Mouse (Mus musculus) ovary, adult 18-20 months (tissue): ENCODE results near the gene Zfyve27.

Experiments used
- DNase-seq: peaks from one replicate; pipeline ENCODE4 v3.0.0; 2022; ENCODE audit warnings: low spot score, mixed read lengths

The Zfyve27 gene

DNA sequence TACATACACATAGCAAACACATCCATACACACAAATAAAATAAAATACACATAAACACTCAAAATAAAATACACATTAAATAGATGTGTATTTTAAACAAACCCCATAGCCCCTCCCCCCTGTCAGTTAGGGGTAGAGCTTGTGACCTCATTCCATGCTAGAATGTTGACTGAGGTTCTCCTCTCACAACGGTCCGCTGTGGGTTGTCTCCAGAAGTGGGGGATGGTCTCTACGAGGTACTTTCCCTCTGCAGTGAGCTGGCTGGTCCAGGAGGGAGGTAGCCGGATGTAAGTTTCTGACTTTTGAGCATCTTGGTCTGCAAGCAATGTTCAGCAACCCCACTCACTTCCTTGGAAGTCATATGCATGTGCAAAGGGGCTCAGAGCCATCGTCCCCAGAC, at the start of gene Zfyve27:
Gene Zfyve27, plus strand, starts transcription at position 188 of the 400 bp plus-strand sequence.
- DNase-seq: no peak

DNA sequence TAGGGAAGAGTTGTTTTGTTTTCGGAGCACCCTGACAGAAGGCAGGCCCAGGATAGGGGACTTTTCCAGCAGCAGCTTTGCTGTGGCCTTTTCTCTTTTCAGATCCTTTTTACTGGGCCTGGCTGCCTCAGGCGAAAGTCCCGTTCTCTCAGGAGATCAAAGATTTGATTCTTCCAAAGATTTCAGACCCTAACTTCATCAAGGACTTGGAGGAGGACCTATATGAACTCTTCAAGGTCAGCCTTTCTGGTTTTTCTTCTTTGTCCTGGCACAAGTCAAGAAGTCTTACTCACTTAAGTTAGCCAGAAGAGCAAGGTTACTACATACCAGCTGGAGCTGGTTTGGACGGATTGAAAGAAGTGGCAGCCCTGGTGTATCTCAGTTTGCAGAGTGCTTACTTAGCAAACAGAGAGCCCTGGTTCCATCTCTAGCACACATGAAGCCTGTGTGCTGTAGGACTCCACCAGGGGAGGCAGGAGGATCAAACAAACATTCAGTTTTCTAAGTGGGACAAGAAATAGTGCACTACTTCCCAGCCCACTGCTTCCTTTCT, 47.9 kb upstream of the Zfyve27 start:
- DNase-seq: no peak

DNA sequence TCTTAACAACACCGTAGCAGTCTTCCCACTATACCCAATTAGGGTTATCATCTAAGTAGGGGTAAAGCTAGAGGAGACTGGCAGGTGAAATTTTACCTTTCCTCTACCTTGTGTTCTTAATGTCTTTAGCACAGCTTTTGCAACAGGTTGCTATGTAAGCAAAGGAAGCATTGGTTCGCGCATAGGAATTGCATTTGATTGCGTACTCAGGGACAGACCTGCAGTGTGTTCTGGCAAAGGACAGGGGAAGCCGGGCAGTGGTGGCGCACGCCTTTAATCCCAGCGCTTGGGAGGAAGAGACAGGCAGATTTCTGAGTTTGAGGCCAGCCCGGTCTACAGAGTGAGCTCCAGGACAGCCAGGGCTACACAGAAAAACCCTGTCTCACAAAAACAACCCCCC, 45.6 kb upstream of the Zfyve27 start:
- no peak for DNase-seq

DNA sequence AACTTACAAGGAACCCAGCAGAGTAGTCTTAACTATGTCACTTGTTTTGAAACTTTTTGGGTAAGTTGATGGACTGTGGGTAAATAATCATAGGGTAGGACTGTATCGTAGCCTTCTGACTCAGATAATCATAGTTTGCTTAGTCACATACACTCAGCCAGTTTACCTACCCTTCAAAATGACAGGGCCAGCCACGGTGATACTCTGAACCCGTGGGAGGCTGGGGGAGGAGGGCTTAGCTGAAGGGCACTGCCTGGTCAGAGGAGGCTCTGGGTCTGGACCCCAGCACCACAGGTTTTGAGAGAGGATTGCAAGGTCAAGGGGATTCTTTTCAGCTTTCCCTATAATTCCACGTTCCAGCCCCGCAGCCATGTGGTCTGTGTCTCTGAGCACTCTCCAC, 45.2 kb upstream of the Zfyve27 start:
- DNase-seq: no peak

DNA sequence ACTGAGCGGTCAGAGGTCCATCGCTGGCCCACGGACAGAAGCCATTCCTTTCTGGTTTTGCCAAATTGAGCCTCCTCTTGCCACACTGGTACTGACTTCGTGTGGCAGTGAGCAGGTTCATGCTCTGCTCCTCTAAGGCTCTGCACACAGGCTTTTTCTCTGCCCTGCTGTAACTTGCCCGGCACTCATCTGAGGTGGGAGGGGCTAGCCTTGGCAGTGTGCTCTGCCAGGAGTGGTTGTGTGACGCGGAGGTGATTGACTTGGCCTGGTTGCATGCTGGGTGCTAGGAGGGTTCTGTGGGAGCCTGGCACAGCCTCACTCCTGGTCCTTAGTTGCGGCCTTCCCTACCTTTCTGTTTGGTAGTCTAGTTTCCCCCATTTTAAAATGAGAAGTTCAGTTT, 43.3 kb upstream of the Zfyve27 start:
- DNase-seq: no peak

DNA sequence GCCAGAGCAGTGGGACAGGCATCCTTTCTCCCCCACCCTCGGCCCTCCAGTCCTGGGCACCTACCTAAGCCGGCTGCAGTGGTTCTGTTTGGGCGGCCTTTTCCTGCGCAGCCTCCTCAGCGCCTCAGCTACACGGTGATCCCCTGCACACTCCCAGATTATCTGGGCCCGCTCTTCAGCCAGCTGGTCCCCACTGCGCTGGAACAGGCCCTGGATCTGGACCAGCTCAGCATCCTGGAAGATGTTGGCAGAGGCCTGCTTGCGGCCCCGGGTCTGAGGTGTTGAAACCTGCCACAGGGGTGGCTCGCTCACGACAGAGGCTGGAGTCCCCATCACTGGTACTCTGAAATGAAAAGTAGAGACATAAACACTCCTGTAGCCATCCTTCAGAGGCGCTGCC, 39.1 kb upstream of the Zfyve27 start:
- no peak for DNase-seq

DNA sequence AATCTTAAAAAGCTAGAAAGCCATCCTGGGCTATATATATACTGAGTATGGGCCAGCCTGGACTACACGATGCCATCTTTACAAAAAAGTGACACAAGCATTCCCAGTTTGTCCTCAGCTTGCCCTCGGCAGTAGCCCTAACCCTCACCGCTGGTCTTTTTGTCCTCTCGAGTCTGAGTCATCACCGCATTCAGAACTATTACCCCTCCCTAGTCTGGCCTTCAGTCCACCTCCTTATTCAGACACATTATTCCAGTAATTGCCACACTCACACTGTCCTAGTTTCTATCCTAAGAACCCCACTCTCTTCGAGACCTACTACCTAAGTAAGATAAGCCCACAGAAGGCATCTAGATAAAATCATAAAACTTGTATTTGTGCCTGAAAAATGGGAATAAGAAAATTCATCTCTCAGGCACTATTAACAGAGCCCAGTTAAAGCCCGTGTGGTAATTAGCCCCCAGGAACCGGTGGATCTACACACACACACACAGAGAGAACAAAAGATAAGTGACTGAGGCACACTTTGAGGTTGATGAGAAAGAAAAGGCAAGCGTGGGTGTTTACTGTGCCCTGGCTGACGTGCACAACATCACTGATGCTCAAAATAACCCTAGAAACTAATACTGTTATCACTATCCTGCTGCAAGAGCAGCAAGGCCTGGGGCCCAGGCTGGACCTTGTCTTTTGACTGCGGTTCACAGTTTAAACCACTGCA, 38.1 kb upstream of the Zfyve27 start:
- no peak for DNase-seq

DNA sequence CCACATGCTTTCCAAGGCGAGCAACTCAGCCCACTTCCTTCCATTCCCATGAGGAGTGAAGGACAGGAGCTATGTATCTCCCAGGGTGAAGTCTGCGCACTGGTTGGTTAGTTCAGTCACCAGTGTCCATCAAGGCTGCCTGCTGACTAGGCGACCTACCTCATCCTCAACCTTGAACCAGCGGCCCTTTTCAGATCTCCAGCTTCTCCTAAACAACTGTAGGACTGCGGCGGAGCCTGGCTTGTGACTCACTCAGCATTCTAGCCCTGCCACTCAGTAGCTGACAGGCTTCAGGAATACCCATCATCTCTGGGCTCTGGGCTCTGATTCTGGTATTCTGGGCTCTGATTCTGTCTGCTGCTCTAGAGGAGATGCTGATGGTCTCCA, 37.5 kb upstream of the Zfyve27 start:
- DNase-seq: no peak

DNA sequence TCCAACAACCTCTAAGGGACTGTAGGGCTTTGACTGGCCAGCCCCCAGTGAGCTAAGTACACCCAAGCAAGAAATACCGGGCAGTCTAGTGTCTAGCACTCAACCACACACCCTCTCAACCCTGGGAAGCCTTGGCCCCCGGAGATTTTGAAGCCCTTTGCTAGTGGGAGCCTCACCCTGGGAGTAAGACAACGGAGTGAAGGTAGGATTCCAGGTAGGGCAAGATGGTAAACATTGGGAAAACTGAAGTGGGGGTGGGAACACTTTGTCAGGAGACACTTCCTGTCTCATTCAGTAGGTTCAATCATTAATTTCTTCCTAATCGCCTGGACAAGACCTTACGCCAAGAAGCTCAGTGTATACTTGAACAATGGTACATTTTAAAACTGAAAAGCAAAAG, 36.7 kb upstream of the Zfyve27 start:
- DNase-seq: no peak

DNA sequence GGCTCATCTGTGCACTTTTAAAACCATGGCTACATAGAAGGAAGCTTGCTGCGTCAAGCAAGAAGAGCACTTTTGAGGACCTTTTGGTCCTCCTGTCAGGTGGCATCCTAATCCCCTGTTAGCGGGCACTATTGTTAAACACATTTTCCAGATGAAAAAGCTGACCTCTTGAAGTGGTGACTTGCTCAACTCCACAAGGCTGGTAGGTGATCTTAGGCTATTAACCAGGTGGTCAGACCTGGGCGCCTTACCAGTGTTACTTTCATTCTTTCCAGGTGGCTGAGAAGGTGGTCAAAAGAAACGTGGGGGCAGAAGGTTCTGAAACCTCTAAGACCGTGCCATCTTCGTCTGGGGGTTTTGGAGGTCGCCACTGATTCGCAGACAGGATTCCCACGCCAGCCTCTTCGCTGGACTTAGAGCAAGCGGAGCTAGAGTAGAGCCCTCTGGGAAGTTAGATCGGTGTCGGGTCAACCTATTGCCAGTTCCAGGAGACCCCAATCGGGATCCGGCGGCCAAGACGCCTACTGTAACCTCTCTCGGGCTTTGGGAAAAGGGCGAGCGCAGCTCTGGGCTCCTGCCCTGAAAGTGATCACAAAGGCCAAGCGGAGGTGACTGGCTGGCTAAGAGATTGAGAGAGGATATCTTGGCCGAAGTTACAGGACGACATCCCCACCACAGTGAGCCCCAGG, 35.6 kb upstream of the Zfyve27 start:
- no peak for DNase-seq

DNA sequence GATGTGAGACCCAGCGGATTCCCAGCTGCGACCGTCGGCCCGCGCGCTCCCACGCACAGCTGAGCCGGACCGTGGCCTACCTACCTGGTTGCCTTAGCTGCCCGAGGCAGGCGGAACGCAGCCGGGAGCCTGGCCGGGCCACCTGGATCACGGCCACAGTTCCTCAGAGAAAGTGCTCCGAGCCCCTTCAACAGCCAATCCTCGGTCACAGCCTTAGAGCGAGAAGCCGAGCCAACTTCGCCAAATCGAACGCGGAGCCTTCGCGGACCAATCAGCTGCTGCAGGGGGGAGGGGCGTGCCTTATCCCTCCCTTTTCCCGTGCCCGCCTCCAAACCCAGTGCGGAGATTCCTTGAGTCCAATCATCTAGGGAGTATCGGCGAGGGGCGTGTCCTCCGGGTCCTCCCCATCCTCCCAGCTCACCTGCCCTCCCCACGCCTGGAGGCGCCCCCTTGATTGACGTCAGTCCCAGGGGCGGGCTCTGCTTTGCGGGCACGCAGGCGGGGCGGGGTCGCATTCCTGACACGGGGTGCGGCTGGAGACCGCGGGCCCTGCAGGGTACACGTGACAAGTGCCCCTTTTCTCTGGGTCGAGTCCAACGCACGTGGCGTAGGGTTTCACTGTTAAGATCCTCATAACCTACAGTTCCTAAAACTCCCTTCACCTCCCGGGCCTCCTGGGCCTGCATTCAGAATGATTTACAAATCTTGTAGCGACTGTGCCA, 34.8 kb upstream of the Zfyve27 start, which contains the start of gene Avpi1:
Gene Avpi1, minus strand, starts transcription at position 273 of the 722 bp plus-strand sequence.
- DNase-seq: peak; percentile 99

DNA sequence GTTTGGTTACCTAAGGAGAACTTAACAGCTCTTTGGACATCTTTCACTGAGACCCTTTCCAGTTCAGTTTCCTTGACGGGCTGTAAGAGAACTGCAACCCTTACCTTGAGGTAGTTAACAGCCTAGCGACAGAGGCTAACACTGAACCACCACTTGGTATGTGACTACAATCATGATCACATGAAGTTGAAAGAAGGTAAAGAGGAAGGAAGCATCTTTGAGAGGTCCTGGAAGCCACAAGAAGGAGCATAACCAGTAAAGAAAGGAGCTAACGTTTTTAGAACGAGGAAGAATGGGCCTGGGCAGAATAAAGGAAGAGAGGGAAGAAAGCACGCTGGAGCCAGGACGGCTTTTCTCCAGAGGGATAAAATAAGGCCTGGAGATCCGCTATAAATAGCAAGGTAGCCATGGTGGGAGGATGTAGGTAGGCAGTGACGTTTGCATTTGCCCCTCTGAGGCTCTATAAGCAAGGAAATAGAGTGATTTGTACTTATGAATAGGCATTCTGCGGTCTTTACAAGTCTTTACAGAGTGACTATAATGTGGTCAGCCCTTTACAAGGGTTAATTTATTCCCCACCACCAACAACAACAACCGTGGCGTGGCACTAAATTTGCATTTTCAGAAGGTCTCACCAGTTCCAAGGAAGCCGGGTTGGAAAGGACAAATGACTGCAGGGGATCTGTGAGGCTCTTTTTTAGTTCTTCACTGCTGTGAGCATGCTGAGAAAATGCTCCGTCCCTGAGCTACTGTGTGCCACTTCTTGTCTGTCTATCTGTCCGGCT, 34.0 kb upstream of the Zfyve27 start:
- no peak for DNase-seq

DNA sequence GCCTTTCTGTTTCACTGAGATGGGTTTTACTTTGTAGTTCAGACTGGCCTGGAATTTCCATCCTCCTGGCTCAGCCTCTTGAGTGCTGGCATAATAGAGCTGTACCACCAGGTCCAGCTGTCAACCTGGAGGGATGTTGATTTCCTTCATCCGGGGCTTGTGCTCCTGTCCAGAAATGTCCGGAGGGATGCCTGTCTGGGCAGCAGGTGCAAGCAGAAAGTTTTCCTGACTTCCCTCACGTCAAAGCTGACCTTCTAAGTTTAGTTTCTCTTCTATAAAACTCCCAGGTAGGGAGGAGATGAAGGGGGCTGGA, 33.5 kb upstream of the Zfyve27 start:
- DNase-seq: no peak

DNA sequence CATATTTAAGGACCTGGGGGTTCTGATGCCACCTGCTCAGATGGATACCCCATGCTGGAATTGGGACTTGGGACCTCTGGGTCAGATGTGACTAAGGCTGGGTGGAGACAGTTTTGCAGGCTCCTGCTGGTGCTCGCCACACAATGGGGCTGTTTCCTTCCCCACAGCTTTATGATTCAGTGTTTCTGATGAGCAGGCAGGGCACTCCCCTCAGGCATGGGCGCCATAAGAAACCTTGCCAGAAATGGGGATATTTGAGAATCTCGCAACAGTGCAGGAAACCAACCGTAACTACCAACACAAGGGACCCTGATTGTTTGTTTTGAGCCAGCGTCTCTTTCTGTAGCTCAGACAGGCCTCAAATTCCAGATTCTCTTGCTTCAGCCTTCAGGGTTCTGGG, 32.6 kb upstream of the Zfyve27 start:
- DNase-seq: no peak

DNA sequence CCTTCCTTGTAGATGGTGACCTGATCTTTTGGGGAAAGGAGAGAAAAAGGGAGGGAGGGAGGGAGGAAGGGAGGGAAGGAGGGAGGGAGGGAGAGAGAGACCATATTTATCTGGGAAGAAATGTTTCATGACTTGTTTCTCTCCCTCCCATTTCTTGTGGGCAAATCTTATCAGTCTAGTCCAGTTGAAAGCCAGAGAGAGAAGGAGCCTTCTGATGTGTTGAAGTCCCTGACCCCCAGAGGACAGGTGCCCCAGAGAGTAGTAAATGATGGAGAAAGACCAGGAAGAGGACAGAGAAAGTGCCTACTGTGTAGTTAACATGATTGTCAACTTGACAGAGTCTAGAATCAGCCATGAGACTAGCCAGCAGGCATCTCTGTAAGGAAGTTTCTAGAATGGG, 28.7 kb upstream of the Zfyve27 start:
- no peak for DNase-seq

DNA sequence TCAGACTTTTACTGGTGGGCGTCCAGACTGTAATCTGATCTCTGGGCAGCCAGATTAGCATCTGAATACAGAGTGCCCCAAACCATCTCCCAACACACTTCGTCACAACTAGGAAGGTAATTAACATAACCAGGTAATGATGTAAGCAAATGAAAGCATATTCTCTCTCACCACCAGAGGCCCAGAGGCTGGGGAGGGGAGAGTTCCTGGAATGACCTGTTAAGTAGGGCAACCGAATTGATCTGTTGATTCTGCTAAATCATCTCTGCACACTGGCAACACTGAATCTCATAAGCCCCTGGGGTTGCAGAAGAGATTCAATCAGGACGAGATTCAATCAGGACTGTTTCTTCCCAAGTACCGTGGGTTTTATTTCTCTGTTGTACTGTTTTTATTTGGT, 27.6 kb upstream of the Zfyve27 start:
- DNase-seq: no peak

DNA sequence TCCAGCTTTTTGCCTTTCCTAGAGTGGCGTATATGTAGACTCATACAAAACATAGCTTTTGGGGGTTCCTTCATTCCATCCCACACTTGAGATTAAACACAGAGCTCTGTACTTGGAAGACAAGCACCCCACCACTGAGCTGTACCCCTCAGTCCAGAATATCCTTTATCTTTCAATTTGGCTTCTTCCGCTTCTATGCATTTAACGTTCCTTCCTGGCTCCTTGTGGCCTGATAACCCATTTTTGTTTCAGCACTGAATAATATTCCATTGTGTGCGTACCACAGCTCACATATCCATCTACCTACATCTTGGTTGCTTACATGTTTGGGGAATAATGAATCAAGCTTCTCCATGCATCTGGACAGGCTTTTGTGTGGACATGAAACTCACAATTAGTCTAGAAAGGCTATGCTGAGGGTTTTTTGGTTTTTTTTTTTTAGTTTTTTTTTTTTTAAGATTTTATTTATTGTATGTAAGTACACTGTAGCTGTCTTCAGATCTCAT, 26.5 kb upstream of the Zfyve27 start:
- no peak for DNase-seq

DNA sequence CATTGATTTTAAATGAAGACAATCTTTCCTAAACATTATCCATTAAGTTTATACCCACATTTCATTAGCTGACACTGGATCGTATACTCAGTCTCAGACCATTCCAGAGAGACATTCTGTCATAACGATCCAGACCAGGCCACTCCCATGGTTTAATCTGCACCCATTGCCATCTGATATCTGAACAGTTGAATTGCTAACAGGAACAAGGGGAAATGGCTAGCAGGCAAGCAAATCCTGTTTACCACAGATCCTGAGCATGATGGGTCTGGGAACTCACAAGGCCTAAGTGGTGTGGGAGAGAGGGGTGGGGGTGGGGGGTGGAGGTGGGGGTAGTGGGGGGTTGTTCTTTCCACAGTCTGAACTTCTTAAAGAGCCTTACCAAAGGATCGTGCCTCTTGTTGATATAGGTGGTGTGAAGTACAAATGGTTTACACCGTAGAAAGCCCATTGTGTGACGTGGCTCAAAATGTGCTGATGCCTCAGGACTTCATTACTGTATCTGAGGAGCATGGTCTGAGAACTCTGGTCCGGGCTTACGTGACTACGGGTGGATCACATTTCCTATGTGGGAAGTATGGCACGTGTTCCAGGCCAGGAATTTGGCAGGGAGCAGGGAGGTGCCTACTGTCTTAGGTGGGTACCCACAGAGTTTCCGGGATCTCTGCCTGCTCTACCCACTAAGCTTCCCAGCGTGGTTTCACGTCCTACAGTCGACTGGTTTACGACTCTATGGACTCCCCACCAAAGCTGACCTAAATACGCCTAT, 25.1 kb upstream of the Zfyve27 start:
- no peak for DNase-seq

DNA sequence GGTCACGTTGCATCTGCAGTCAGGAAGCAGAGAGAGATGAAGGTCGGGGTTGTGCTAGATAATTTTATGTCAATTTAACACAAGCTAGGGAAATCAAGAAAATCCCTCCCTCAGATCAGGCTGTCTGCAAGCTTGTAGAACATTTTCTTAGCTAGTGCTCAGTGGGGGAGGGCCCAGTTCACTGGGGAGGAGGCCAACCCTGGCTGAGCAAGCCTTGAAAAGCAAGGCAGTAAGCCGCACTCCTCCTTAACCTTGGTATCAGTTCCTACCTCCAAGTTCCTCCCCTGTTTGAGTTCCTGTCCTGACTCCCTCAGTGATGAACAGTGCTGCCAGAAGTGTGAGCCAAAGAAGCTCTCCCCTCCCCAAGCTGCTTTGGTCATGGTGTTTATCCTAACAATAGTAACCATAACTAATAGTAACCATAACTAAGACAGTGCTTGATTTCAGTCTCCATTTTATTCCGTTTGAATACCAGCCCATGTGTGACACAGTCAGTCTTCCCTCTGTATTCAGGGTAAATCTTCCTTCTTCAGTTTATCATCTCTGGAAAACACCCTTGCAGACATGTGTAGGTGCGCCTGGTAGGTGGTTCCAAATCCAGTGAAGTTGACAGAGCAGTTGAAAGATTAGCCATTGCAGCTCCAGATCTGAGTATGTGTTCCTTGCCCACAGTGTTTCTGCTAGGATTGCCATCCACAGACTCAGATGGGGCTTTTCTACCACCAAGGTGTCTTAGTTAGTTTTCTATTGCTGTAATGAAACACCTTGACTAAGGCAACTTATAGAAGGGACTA, 23.8 kb upstream of the Zfyve27 start:
- no peak for DNase-seq

DNA sequence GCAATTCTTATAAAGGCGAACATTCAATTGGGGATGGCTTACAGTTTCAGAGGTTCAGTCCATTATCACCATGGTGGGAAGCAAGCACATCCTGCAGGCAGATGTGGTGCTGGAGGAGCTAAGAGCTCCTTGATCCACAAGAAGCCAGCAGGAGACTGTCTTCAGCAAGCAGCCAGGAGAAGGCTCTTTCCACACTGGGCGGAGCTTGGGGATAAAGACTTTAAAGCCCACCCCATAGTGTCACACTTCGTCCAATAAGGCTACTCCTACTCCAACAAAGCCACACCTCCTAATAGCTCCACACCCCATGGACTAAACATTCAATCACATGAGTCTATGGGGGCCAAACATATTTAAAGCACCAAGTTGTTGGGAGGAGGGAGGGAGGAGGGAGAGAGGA, 21.8 kb upstream of the Zfyve27 start:
- DNase-seq: no peak
